Mouse (Mus musculus) ovary, postnatal 36 days (tissue): ENCODE results near the gene Spag9.

Source experiments
- DNase-seq: peaks from one replicate; pipeline ENCODE4 v3.0.0; 2022; ENCODE audit warnings: low spot score, mixed read lengths

Spag9 gene

DNA sequence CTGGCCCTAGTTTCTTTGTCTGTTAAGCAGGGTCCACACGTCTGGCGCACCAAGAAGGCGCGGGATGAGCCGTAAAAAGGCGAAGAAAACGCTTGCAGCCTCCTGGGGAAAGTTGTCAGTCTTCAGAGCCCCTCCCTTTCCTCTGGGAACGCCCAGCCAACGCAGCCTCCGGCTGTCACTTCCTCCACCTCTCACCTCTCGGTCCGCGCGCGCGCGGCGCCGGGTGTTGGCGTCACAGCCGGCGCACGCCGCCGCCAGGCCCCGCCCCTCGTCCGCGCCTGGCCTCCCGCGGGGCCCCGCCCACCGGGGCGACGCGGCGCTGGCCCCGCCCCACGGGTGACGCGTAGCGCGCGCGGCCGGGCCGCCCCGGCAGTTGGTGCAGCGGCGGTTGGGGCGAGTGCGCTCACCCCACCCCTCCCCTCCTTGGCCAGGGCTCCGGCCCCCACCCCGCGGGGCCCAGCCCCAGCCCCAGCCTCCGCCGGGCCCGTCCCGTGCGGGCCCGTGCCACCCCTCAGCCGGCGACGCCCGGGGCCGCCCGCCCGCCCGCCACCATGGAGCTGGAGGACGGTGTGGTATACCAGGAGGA, at the start of gene Spag9:
TSS of gene Spag9 (plus strand) at position 372 of the 586 bp plus-strand sequence.
- peak; percentile 96 for DNase-seq

DNA sequence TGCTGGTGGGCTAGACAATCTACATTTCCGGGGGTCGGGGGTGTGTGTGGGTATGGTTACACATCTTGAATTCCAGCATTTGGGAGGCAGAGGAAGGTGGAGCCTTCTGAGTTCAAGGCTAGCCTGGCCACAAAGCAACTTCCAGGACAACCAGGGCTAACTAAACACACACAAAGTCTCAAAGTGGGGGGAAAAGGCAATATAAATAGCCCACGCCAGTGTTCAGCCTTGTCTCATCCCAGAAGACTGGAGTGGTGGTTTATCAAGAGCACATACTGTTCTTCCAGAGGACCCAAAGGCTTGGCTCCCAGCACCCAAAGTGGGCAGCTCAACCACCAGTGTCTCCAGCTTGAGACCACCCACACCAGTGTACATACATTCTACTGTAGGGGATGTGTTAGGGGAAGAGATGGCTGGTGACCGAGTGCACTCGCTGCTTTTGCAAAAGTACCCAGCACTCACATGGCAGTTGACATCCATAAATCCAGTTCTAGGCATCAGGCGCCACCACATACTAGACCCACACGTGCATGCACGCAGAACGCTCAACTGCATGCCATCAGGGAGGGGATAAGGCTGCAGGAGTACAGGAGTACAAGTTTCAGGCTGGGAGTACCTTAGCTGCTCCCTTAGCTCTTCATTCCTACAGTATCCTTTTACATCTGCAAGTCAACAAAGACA, 46.9 kb upstream of the Spag9 start:
- no peak for DNase-seq

GRCm38 (mm10) chr11:93950045-93950444, 45.8 kb upstream of the Spag9 start:
- no peak for DNase-seq

DNA sequence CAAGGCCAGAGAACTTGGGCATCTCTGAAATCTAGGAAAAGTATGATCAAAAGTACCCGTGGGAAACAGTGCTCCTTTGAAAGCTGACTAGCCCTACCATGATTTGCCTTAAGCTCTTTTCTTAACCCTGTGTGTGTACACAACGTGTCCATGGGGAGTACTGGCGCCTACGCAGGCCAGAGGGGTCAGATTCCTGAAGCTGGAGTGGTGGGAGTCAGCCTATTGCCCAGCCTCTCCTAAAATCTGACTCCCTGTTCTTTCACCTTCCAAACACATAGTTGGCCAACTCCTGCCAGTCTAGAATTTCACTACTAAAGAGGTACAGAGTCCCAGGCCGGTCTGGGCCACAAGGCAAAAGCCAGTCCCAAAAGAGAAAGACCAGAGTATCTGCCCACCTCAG, 43.5 kb upstream of the Spag9 start:
- no peak for DNase-seq

GRCm38 (mm10) chr11:93954738-93955255, 41.1 kb upstream of the Spag9 start:
- DNase-seq: no peak

GRCm38 (mm10) chr11:93955256-93956150, 40.4 kb upstream of the Spag9 start:
- DNase-seq: peak; percentile 94

GRCm38 (mm10) chr11:93956159-93956558, 39.7 kb upstream of the Spag9 start, which contains the start of gene Nme2:
Gene Nme2, minus strand, starts transcription at chr11:93956259.
- no peak for DNase-seq

- DNase-seq: no peak
Measured at GRCm38 (mm10) chr11:93957031-93957555, 38.8 kb upstream of the Spag9 start.

- DNase-seq: no peak
Measured at GRCm38 (mm10) chr11:93957746-93958145, 38.1 kb upstream of the Spag9 start.

DNA sequence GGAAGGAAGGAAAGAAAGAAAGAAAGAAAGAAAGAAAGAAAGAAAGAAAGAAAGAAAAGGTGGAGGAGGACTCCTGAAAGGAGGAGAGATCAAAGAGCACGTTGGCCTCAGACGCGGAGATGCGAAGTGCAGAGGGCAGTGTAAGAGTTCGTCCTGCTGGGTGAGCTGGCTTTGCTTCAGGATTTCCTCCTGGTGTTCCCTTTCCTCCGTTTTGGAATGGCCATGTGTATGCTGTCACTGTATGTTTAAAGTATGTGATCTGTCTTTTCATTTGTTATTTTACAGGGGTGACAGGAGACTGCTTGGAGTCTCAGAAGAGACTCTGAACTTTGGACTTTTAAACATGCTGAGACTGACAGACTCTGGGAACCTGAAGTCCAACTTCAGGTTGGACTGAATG, 34.4 kb upstream of the Spag9 start:
- no peak for DNase-seq

DNA sequence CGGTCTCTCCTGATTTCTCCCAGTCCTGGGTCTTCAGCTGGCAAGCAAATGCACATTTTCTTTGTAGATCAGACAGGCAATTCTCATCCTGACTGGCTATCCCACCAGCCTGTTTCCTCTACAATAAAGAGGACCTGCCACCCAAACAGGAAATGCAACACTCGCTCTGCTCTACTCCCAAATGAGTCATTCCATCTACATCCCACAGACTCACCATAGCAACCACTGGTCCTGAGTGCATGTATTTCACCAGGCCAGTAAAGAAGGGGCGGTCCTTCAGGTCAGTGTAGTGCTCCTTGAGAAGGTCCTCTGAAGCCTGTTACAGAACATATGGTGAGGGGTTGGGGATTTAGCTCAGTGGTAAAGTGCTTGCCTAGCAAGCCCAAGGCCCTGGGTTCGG, 32.9 kb upstream of the Spag9 start:
- DNase-seq: no peak

DNA sequence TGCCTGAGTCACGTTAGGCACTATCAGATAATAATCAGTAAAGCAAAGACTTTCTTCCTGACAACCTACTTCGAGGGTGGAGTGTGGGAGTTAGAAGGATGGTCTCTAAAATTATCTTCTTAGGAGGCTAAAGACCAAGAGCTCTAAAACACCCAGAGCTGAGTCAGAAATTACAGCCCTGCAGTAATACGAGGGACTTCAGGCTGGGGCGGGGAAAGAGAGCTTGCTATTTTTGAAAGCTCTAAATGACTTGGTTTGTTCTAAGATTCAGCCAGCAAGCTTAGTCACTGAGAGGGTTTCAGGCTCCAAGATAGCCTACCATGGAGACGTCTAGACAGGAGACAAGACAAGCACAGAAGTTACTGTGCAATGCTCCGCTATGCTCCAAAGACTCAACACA, 30.5 kb upstream of the Spag9 start:
- DNase-seq: no peak

GRCm38 (mm10) chr11:93967381-93967780, 28.5 kb upstream of the Spag9 start:
- DNase-seq: no peak

DNA sequence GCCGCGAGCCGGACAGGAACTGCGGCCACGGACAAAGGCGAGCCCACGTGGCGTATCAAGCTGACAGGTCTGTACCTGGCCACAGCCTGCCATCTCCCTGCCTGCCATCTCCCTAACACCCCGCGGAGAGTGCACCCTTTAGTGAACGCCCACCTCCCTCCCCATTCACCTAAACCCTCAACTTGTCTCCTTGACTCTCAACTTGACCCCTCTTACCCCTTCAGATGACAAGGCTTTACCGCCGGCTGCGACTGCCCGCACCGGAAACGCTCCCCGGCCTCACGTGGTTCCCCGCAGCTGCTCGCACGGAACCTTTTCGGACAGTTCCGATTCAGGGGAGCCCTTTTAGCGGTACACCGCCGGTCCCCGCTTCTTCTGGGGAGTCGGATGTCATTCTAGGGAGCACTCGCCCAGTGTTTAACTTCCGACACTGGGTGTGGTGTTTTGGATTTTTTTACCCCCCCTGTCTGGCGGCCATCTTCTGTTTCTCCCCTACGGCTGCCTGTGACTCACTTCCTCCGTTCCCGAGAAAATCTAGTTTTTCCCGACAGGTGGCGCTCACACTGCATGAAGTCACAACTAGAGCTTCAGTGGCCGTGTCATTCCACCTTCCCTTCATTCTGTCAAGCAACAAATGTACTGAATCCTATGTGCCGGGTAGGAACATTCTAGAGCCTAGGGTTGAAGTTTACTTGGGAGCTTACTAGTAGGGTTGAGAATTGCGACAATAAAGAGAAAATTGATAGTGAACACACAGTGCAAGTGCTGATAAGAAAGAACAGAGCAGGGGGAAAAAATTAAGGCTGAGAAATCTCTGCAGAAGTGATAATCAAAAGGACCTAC, 27.7 kb upstream of the Spag9 start, which contains the start of the genes Gm20390 and Nme1:
TSS of gene Gm20390 (minus strand) at position 289 of the 843 bp plus-strand sequence.
TSS of gene Nme1 (minus strand) at position 517 of the 843 bp plus-strand sequence.
- peak; percentile 94 for DNase-seq

DNA sequence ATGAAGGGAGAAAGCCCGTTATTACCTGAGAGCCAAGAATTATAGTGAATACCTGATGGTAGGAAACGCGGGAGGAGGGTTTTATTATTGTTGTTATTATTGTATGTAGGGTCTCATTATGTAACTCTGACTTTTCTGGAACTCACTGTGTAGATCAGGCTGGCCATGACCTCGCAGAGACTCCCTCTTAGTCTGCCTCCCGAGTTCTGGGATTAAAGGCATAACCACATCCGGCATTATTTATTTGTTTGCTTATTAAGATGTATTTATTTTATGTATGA, 27.1 kb upstream of the Spag9 start:
- no peak for DNase-seq

- DNase-seq: no peak
Measured at GRCm38 (mm10) chr11:93969171-93969570, 26.7 kb upstream of the Spag9 start.

DNA sequence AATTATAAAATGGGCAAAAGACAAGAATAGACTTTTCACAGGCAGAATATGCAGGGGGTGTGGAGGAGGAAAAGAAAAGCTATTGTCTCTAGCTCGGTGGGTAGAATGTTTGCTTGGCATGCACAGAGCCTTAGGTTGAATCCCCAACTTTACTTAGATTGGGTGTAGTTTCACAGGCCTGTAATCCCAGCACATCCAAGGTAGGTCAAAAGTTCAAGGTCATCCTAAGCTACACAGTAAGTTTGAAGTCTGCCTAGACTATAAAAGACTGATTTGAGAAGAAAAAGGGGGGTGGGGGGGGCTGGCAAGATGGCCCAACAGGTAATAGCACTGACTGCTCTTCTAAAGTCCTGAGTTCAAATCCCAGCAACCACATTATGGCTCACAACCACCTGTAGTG, 26.1 kb upstream of the Spag9 start:
- no peak for DNase-seq

DNA sequence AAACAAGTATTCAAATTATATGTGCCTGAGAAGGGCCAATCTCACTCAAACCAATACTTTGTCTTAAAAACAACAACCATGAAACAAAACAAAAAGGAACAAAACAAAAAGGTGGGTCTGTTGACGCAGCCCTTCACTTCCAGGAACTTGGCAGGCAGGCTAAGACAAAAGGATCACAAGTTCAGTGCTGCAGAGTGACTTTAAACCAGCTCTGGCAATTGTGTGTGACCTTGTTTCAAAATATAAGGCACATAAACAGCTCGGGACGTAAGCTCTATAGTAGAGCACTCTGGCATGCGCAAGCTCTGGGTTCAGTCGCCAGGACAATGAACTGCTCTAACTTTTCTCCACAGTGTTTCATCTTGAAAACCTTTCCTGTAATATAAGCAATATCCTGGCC, 22.9 kb upstream of the Spag9 start:
- no peak for DNase-seq

DNA sequence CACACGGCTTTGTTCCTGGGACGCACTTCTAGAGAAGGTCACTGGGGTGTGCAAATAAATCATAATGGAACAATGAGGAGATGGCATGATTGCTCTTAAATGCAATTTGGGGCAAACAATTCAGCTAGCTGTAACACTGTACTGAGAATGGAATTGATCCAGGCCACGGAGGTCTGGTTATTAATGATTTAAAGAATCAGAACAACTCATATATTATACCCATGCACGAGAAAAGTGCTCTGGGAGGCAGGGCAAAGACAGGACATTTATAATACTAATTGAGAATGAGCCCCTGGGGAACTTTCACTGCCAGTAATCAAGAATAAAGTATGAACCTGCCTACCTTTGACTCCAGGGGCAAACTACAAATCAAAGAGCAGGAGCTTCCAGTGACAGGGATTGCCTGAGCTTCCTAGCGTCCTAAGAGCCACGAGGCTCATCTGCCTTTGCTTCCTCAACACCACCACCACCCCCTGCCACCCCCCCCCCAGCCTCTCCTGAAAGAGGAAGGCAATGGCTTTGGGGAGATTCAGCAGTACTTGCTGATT, 16.3 kb upstream of the Spag9 start:
- DNase-seq: no peak

DNA sequence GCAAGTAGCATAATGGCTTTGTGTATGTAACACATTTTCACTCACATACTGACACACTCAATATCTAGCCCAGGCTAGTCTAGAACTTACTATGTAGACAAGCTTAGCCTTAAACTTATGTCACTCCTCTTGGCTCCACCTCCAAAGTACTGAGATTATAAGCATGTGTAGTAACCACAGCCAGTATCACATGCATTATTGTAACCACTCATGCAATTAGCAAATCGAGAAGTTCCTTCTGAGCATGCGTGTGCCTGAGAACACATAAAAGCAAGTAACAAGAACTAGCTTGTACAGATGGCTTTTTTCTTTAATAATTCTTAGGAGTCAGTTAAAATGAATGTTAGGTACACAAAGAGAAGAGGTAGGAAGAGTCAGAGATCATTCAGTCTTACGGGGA, 11.3 kb upstream of the Spag9 start:
- no peak for DNase-seq

DNA sequence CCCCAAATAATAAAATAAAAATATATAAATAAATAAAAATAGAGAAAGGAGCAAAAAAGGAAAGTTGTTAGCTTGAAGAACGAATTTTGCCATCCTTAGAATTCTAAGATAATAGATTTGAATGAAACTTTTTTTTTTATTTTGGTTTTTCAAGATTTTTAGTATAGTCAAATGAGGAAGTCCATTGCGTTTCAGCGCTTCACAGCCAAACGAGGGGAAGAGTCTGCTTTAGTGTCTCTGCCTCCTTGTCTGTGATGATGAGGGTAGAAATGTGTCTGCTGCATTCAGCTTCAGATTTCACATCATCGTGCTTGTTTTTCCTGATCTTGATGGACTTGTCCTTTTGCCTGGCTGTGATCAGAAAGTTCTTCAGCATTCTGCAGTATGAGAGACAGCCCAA, 10.6 kb upstream of the Spag9 start:
- no peak for DNase-seq
